ENCODE assay signal across 8 mouse cellular contexts in genomic region chr15:95762661-95763303, GRCm38 (mm10). TPM values are rescaled to one million over a fixed set of nuclear protein-coding genes. Genes with fewer than 3 reads are reported as not detected.
DNase-seq lines count a peak whose midpoint lies in the region; ATAC-seq and TF ChIP-seq lines count a peak whose summit lies in the region.

No protein-coding gene starts in this region.

- H3K27ac ChIP-seq in heart, embryonic 11.5 days (ENCODE audit: low read depth, low read length): no peak overlapping the region
- H3K27ac ChIP-seq in gastrocnemius, adult 2 months: no peak overlapping the region

- TF ChIP-seq CTCF in gastrocnemius, adult 2 months (IDR thresholded peaks at IDR 0.05): peak; percentile 91

- no peaks in the 10 kb centered on the region for H3K27me3 ChIP-seq in heart, embryonic 11.5 days (ENCODE audit: control insufficient read depth, insufficient read depth, low read length)

- H3K4me2 ChIP-seq in heart, embryonic 11.5 days: no peak overlapping the region

- no peak overlapping the region for H3K4me3 ChIP-seq in heart, embryonic 11.5 days (ENCODE audit: low read depth, low read length)
- H3K4me3 ChIP-seq in gastrocnemius, adult 2 months: no peak overlapping the region

- ATAC-seq in heart, embryonic 11.5 days (replicated peaks; ENCODE audit: insufficient number of reproducible peaks, low FRiP score, low TSS enrichment): no peak
- peak; percentile 75 for ATAC-seq in monocyte, adult 5-6 weeks (replicated peaks; ENCODE audit: insufficient number of reproducible peaks, low FRiP score, low TSS enrichment, poor library complexity, severe bottlenecking)

- no peaks in the 10 kb centered on the region for H3K9me3 ChIP-seq in heart, embryonic 11.5 days (replicated peaks; ENCODE audit: control insufficient read depth, low read length)

- no peaks in the 10 kb centered on the region for H3K4me1 ChIP-seq in heart, embryonic 11.5 days (ENCODE audit: control insufficient read depth, insufficient read depth, low read length)

- 35% methylated on average over 12 of the region's 12 CpGs for WGBS in heart, embryonic 11.5 days (ENCODE audit: insufficient replicate concordance)

- DNase-seq in heart, adult 11 months: peak; percentile 93
- peak; percentile 91 to 93 for DNase-seq in cerebellum, postnatal 14 days
- peak; percentile 87 for DNase-seq in gastrocnemius, adult 2 months
- DNase-seq in kidney, adult 18-20 months: peak; percentile 70
- DNase-seq in liver: peak; percentile 78
- peak; percentile 64 to 86 for DNase-seq in spleen, postnatal 10 days (ENCODE audit: low spot score in 2 of 2)

- no peaks in the 10 kb centered on the region for H3K36me3 ChIP-seq in heart, embryonic 11.5 days (ENCODE audit: control insufficient read depth, insufficient read depth, low read length)

- intact Hi-C loops in gastrocnemius, adult 2 months (cut with DNase I): loop anchor here (10.0 kb wide), 1 partner anchor 522 kb away; the partner anchor contains the start of gene Arid2

- no peak overlapping the region for H3K9ac ChIP-seq in heart, embryonic 11.5 days (ENCODE audit: low read depth, low read length)

RNA-seq across cellular contexts. Expression of gene Ano6, which starts 27.9 kb away (rescaled TPM):
- polyA plus RNA-seq in heart, embryonic 11.5 days (2014; fragmentation: Nextera tagmentation; extraction: Ambion mirVana): 40.9 and 45.7 TPM in 2 replicates
- total RNA-seq in gastrocnemius, adult 2 months (2021): 10 to 100 TPM; 48.6 to 51.2 TPM
- total RNA-seq in monocyte, adult 5-6 weeks (2017): 47.5 to 60.0 TPM (median 54.9 TPM) in 3 replicates
